Mouse (Mus musculus) embryonic facial prominence, embryonic 12.5 days (tissue): ENCODE data around the gene Esyt1. TPM values are rescaled to one million over a fixed set of nuclear protein-coding genes. Genes with fewer than 3 reads are reported as not detected.

Experiments used
- ATAC-seq: fragments of 200-750 bp; cut with Nextera tagmentation; 2 replicates; pipeline ENCODE4 v1.8.0; 2017; ENCODE audit not compliant: insufficient number of reproducible peaks, insufficient read depth, low FRiP score, low TSS enrichment
- H3K27ac ChIP-seq: fragments of 300-500 bp; sonication (generic); 2 replicates; pipeline ENCODE4 v1.5.1; 2016; ENCODE audit warnings: mild to moderate bottlenecking
- H3K27me3 ChIP-seq: fragments of 300-500 bp; sonication (generic); 2 replicates; pipeline ENCODE4 v1.6.1; 2016; ENCODE audit warnings: mild to moderate bottlenecking, moderate library complexity
- H3K36me3 ChIP-seq: fragments of 300-500 bp; sonication (generic); 2 replicates; pipeline ENCODE4 v1.6.1; 2016; ENCODE audit warnings: mild to moderate bottlenecking
- H3K4me1 ChIP-seq: fragments of 300-500 bp; sonication (generic); 2 replicates; pipeline ENCODE4 v1.6.1; 2016
- H3K4me2 ChIP-seq: fragments of 300-500 bp; sonication (generic); replicated peaks from 2 replicates; pipeline ENCODE4 v1.6.1; 2016; ENCODE audit warnings: mild to moderate bottlenecking, moderate library complexity
- H3K4me3 ChIP-seq: fragments of 300-500 bp; sonication (generic); 2 replicates; pipeline ENCODE4 v1.5.1; 2016; ENCODE audit warnings: mild to moderate bottlenecking
- H3K9ac ChIP-seq: fragments of 300-500 bp; sonication (generic); 2 replicates; pipeline ENCODE4 v1.6.1; 2016; ENCODE audit warnings: mild to moderate bottlenecking, moderate library complexity
- H3K9me3 ChIP-seq: fragments of 300-500 bp; sonication (generic); 2 replicates; pipeline ENCODE4 v1.6.1; 2016; ENCODE audit warnings: mild to moderate bottlenecking, moderate library complexity
- WGBS: fragments of 180-500 bp; shearing (Covaris S2); methylation state at CpG from one replicate; pipeline ENCODE4 v1.1.7; 2016; 5-methylcytosine and 5-hydroxymethylcytosine counted together
- polyA plus RNA-seq: library from polyadenylated mRNA; unstranded; fragments of >200 nt; fragmentation: Nextera tagmentation; extraction: Ambion mirVana; gene quantifications from 2 replicates; pipeline ENCODE4 v1.2.1, GENCODE M21; 2016

Gene Esyt1
- polyA plus RNA-seq, 1 experiment from 2014 or later, result 29.2 TPM

- H3K27ac ChIP-seq, result peak overlapping the region; percentile 64; the same call in 1 of the 2 replicates
- no peak overlapping the region for H3K4me3 ChIP-seq
- no peaks in the 10 kb centered on the region for H3K36me3 ChIP-seq
- no peaks in the 10 kb centered on the region for H3K4me1 ChIP-seq
- peak overlapping the region; percentile 39 for H3K4me2 ChIP-seq
- ATAC-seq, result no peak; the same call in 1 of the 2 replicates
- no peaks in the 10 kb centered on the region for H3K27me3 ChIP-seq
- no peaks in the 10 kb centered on the region for H3K9me3 ChIP-seq
- H3K9ac ChIP-seq, result no peak overlapping the region
- 73% methylated on average over 4 of the region's 4 CpGs for WGBS
Observed at GRCm38 (mm10) chr10:128535624-128536265, 10.1 kb upstream of the Esyt1 start.

GRCm38 (mm10) chr10:128535206-128535605 is 9.5 kb upstream of the Esyt1 start:
- Histone ChIP-seq H3K36me3 (no peaks in the 10 kb centered on the region), H3K9me3 (no peaks in the 10 kb centered on the region), H3K4me1 (no peaks in the 10 kb centered on the region), H3K27ac (no peak overlapping the region), H3K9ac (no peak overlapping the region), H3K4me2 (no peak overlapping the region), H3K4me3 (no peak overlapping the region), H3K27me3 (no peaks in the 10 kb centered on the region)
- ATAC-seq, result no peak
- 79% methylated on average over 2 of the region's 2 CpGs for WGBS

GRCm38 (mm10) chr10:128526366-128527356 is 990 bp upstream of the Esyt1 start:
- H3K27me3 ChIP-seq, result peaks cover 24% of the 10 kb centered on the region

GRCm38 (mm10) chr10:128524732-128525662 is 674 bp downstream of the Esyt1 start:
- Histone ChIP-seq H3K9ac (peak overlapping the region; percentile 70), H3K9me3 (no peaks in the 10 kb centered on the region), H3K27me3 (peaks cover 24% of the 10 kb centered on the region), H3K4me2 (peak overlapping the region; percentile 99), H3K36me3 (peaks cover 9% of the 10 kb centered on the region), H3K27ac (peak overlapping the region; percentile 80), H3K4me1 (peaks cover 16% of the 10 kb centered on the region; the same call in 1 of the 2 replicates), H3K4me3 (peak overlapping the region; percentile 77)
- WGBS, result under 1% methylated on average over 58 of the region's 58 CpGs
- ATAC-seq, result peak; percentile 8; the same call in 1 of the 2 replicates

More at GRCm38 (mm10) chr10:128526366-128527356, 990 bp upstream of the Esyt1 start:
- Histone ChIP-seq H3K36me3 (no peaks in the 10 kb centered on the region), H3K4me1 (peaks cover 16% of the 10 kb centered on the region; the same call in 1 of the 2 replicates), H3K4me3 (peak overlapping the region; percentile 77), H3K27ac (no peak overlapping the region), H3K4me2 (peak overlapping the region; percentile 99), H3K9ac (peak overlapping the region; percentile 33; the same call in 1 of the 2 replicates), H3K9me3 (no peaks in the 10 kb centered on the region)
- 29% methylated on average over 28 of the region's 28 CpGs for WGBS
- ATAC-seq, result no peak

- 0 out of 2 replicates have a peak overlapping the region, but pooled peaks have one; percentile 80 for H3K27ac ChIP-seq
- peak overlapping the region; percentile 99 for H3K4me2 ChIP-seq
- 9% methylated on average over 11 of the region's 11 CpGs for WGBS
- ATAC-seq, result no peak
- H3K9ac ChIP-seq, result peak overlapping the region; percentile 70; the same call in 1 of the 2 replicates
- peak overlapping the region; percentile 77 for H3K4me3 ChIP-seq
- peaks cover 13% of the 10 kb centered on the region for H3K36me3 ChIP-seq
- no peaks in the 10 kb centered on the region for H3K9me3 ChIP-seq
- H3K4me1 ChIP-seq, result peaks cover 16% of the 10 kb centered on the region; the same call in 1 of the 2 replicates
- peaks cover 24% of the 10 kb centered on the region for H3K27me3 ChIP-seq
Observed at GRCm38 (mm10) chr10:128524111-128524731, 1.4 kb downstream of the Esyt1 start.

- no peak overlapping the region for H3K9ac ChIP-seq
- H3K4me3 ChIP-seq, result no peak overlapping the region
- no peaks in the 10 kb centered on the region for H3K9me3 ChIP-seq
- peaks cover 21% of the 10 kb centered on the region for H3K36me3 ChIP-seq
- no peak for ATAC-seq
- H3K4me1 ChIP-seq, result peaks cover 16% of the 10 kb centered on the region; the same call in 1 of the 2 replicates
- H3K27ac ChIP-seq, result no peak overlapping the region
- 74% methylated on average over 6 of the region's 6 CpGs for WGBS
- peaks cover 36% of the 10 kb centered on the region for H3K27me3 ChIP-seq
- no peak overlapping the region for H3K4me2 ChIP-seq
Observed at GRCm38 (mm10) chr10:128522351-128522750, 3.3 kb downstream of the Esyt1 start.

- WGBS, result 83% methylated on average over 16 of the region's 16 CpGs
- Histone ChIP-seq H3K9me3 (no peaks in the 10 kb centered on the region), H3K4me3 (no peak overlapping the region), H3K9ac (0 out of 2 replicates have a peak overlapping the region, but pooled peaks have one; percentile 9), H3K4me2 (no peak overlapping the region), H3K27ac (no peak overlapping the region), H3K27me3 (peaks cover 49% of the 10 kb centered on the region), H3K36me3 (peaks cover 31% of the 10 kb centered on the region), H3K4me1 (peaks cover 16% of the 10 kb centered on the region; the same call in 1 of the 2 replicates)
- no peak for ATAC-seq
Observed at GRCm38 (mm10) chr10:128520591-128520990, 5.1 kb downstream of the Esyt1 start.

GRCm38 (mm10) chr10:128518833-128519232 is 6.8 kb downstream of the Esyt1 start:
- Histone ChIP-seq H3K4me2 (no peak overlapping the region), H3K4me1 (0 out of 2 replicates have a peak, but pooled peaks cover 4% of the 10 kb centered on the region), H3K27me3 (peaks cover 49% of the 10 kb centered on the region), H3K4me3 (no peak overlapping the region), H3K27ac (no peak overlapping the region), H3K9me3 (no peaks in the 10 kb centered on the region), H3K9ac (no peak overlapping the region), H3K36me3 (peaks cover 39% of the 10 kb centered on the region)
- no peak for ATAC-seq
- WGBS, result 65% methylated on average over 7 of the region's 7 CpGs

- H3K4me3 ChIP-seq, result no peak overlapping the region
- H3K9ac ChIP-seq, result no peak overlapping the region
- 0 out of 2 replicates have a peak overlapping the region, but pooled peaks have one; percentile 22 for H3K4me2 ChIP-seq
- 0 out of 2 replicates have a peak, but pooled peaks cover 3% of the 10 kb centered on the region for H3K4me1 ChIP-seq
- H3K27ac ChIP-seq, result no peak overlapping the region
- H3K27me3 ChIP-seq, result peaks cover 38% of the 10 kb centered on the region
- no peak for ATAC-seq
- no peaks in the 10 kb centered on the region for H3K9me3 ChIP-seq
- 17% methylated on average over 6 of the region's 6 CpGs for WGBS
- H3K36me3 ChIP-seq, result peaks cover 47% of the 10 kb centered on the region
Observed at GRCm38 (mm10) chr10:128516677-128517076, 9.0 kb downstream of the Esyt1 start.

- H3K27ac ChIP-seq, result no peak overlapping the region
- peak overlapping the region; percentile 22; the same call in 1 of the 2 replicates for H3K4me2 ChIP-seq
- H3K36me3 ChIP-seq, result peaks cover 49% of the 10 kb centered on the region
- WGBS, result 11% methylated on average over 20 of the region's 20 CpGs
- ATAC-seq, result no peak
- H3K27me3 ChIP-seq, result peaks cover 38% of the 10 kb centered on the region
- H3K9me3 ChIP-seq, result no peaks in the 10 kb centered on the region
- H3K4me1 ChIP-seq, result 0 out of 2 replicates have a peak, but pooled peaks cover 3% of the 10 kb centered on the region
- H3K9ac ChIP-seq, result no peak overlapping the region
- H3K4me3 ChIP-seq, result 0 out of 2 replicates have a peak overlapping the region, but pooled peaks have one; percentile 7
Observed at GRCm38 (mm10) chr10:128516029-128516428, 9.6 kb downstream of the Esyt1 start.
